Mouse (Mus musculus) T-helper 1 cell (primary cell): ENCODE data around the gene Defa37.
"Not testable (repeated sequence)": the region's sequence is repeated elsewhere in the genome, so short reads cannot be mapped to it uniquely, and the experiment has no call there.

ENCODE experiments used
- in situ Hi-C: fragments of 300-600 bp; cut with MboI, MseI; formaldehyde crosslinking; loops from one replicate; pipeline ENCODE4 v1.15.1; 2025; ENCODE audit warnings: high pct_unique_total_duplicates

The Defa37 gene

GRCm38 (mm10) chr8:21565086-21565485 is at the start of gene Defa37:
Gene Defa37 (plus strand): TSS chr8:21565386.
- in situ Hi-C loops, result not testable (repeated sequence)

- in situ Hi-C loops, result not testable (repeated sequence)
These were observed 36.5 kb upstream of the Defa37 start, which contains the start of gene Defa32 for GRCm38 (mm10) chr8:21528732-21529131. Gene Defa32 (plus strand): TSS chr8:21529032.

GRCm38 (mm10) chr8:21582706-21583105 is 17.5 kb downstream of the Defa37 start, which contains the start of gene Defa28:
Gene Defa28 (plus strand): TSS chr8:21583006.
- in situ Hi-C loops, result not testable (repeated sequence)

GRCm38 (mm10) chr8:21594408-21594807 is 29.2 kb downstream of the Defa37 start, which contains the start of gene Gm7861:
Gene Gm7861 (minus strand): TSS chr8:21594508.
- in situ Hi-C loops, result not testable (repeated sequence)
